Mouse (Mus musculus) CH12.LX (cell line): Measurements from ENCODE around the gene Hamp2. TPM values are rescaled to one million over a fixed set of nuclear protein-coding genes. Genes with fewer than 3 reads are reported as not detected.

ENCODE experiments used
- DNase-seq: peaks from one replicate; pipeline ENCODE4 v3.0.0-alpha.2; 2013; ENCODE audit errors: extremely low read depth
- H3K27ac ChIP-seq: 2 replicates; pipeline ENCODE4 v1.5.1; 2012; ENCODE audit warnings: low read depth, mild to moderate bottlenecking, control low read depth, moderate library complexity; ENCODE audit not compliant: insufficient read depth
- H3K27me3 ChIP-seq: replicated peaks from 2 replicates; pipeline ENCODE3; 2012; ENCODE audit warnings: inconsistent platforms
- H3K36me3 ChIP-seq, 2 experiments: replicated peaks in 1 of 2; 2 replicates each; pipeline versions ENCODE3 to v1.6.1; 2012; ENCODE audit warnings: inconsistent platforms in 1 of 2, low read length in 1 of 2, mild to moderate bottlenecking in 1 of 2, mixed read lengths in 1 of 2, moderate library complexity in 1 of 2; ENCODE audit not compliant: control insufficient read depth in 1 of 2, insufficient read depth in 1 of 2
- H3K4me1 ChIP-seq, 2 experiments: 2 replicates each; pipeline ENCODE4 v1.6.1; 2012; ENCODE audit warnings: inconsistent platforms in 1 of 2, moderate library complexity in 1 of 2; ENCODE audit not compliant: insufficient read depth in 2 of 2, control insufficient read depth in 1 of 2
- H3K4me2 ChIP-seq: 2 replicates; pipeline ENCODE4 v1.6.1; 2012; ENCODE audit warnings: low read depth, mild to moderate bottlenecking, control low read depth; ENCODE audit not compliant: poor library complexity, insufficient read depth, severe bottlenecking
- H3K4me3 ChIP-seq, 3 experiments: fragments of 150-350 bp in 1 of 3; sonication (generic) in 1 of 3; replicated peaks in 1 of 3; 2 replicates each; pipeline versions ENCODE3 to v1.5.1; 2011 to 2012; ENCODE audit warnings: low read depth in 2 of 3, low read length in 2 of 3, mild to moderate bottlenecking in 2 of 3, moderate library complexity in 2 of 3, control low read depth in 1 of 3, improper control_type of control experiment in 1 of 3, inconsistent platforms in 1 of 3, mixed read lengths in 1 of 3; ENCODE audit not compliant: poor library complexity in 1 of 3
- H3K79me2 ChIP-seq: replicated peaks from 2 replicates; pipeline ENCODE4 v1.6.1; 2012; ENCODE audit warnings: mild to moderate bottlenecking, moderate library complexity; ENCODE audit not compliant: control insufficient read depth, poor library complexity, insufficient read depth, severe bottlenecking; ENCODE audit errors: extremely low read depth
- H3K9ac ChIP-seq: 2 replicates; pipeline ENCODE4 v1.6.1; 2012; ENCODE audit warnings: low read depth, mild to moderate bottlenecking, control low read depth, moderate library complexity; ENCODE audit not compliant: insufficient read depth
- H3K9me3 ChIP-seq: replicated peaks from 2 replicates; pipeline ENCODE3; 2012; ENCODE audit warnings: low read length, inconsistent platforms, mixed read lengths
- BHLHE40 ChIP-seq: IDR thresholded peaks from 2 replicates; pipeline ENCODE4 v1.6.1; 2011; ENCODE audit warnings: mild to moderate bottlenecking, low read depth, low read length, improper control_type of control experiment
- CHD2 ChIP-seq: IDR thresholded peaks from 2 replicates; pipeline ENCODE4 v1.6.1; 2011; ENCODE audit warnings: low read length, improper control_type of control experiment
- E2F4 ChIP-seq: IDR thresholded peaks from 2 replicates; pipeline ENCODE4 v1.6.1; 2011; ENCODE audit warnings: low read depth, low read length, improper control_type of control experiment; ENCODE audit not compliant: insufficient replicate concordance
- ELF1 ChIP-seq: IDR thresholded peaks from 2 replicates; pipeline ENCODE4 v1.6.1; 2014; ENCODE audit warnings: low read depth, mild to moderate bottlenecking, inconsistent platforms, low read length, improper control_type of control experiment
- EP300 ChIP-seq: IDR thresholded peaks from 2 replicates; pipeline ENCODE4 v1.6.1; 2011; ENCODE audit warnings: low read length, improper control_type of control experiment
- GABPA ChIP-seq: IDR thresholded peaks from 2 replicates; pipeline ENCODE4 v1.6.1; 2012; ENCODE audit warnings: low read depth, low read length, improper control_type of control experiment, inconsistent platforms; ENCODE audit not compliant: insufficient replicate concordance
- HCFC1 ChIP-seq: IDR thresholded peaks from 2 replicates; pipeline ENCODE4 v1.6.1; 2012; ENCODE audit warnings: low read depth, mild to moderate bottlenecking, inconsistent platforms, low read length, improper control_type of control experiment
- JUN ChIP-seq: IDR thresholded peaks from 2 replicates; pipeline ENCODE4 v1.6.1; 2011; ENCODE audit warnings: low read depth, mild to moderate bottlenecking, low read length, improper control_type of control experiment, moderate library complexity; ENCODE audit not compliant: insufficient read depth
- KAT2A ChIP-seq: IDR thresholded peaks from 2 replicates; pipeline ENCODE4 v1.6.1; 2012; ENCODE audit warnings: low read length, improper control_type of control experiment, inconsistent platforms; ENCODE audit not compliant: insufficient replicate concordance
- MAZ ChIP-seq: IDR thresholded peaks from 2 replicates; pipeline ENCODE4 v1.6.1; 2012; ENCODE audit warnings: low read depth, mild to moderate bottlenecking, inconsistent platforms, low read length, improper control_type of control experiment, moderate library complexity
- MEF2A ChIP-seq: IDR thresholded peaks from 2 replicates; pipeline ENCODE4 v1.6.1; 2014; ENCODE audit warnings: low read depth, mild to moderate bottlenecking, inconsistent platforms, low read length, improper control_type of control experiment, borderline replicate concordance
- MXI1 ChIP-seq: IDR thresholded peaks from 2 replicates; pipeline ENCODE4 v1.6.1; 2011; ENCODE audit warnings: mild to moderate bottlenecking, low read depth, low read length, improper control_type of control experiment
- MYC ChIP-seq: IDR thresholded peaks from 2 replicates; pipeline ENCODE4 v1.6.1; 2011; ENCODE audit warnings: low read depth, mild to moderate bottlenecking, improper control_type of control experiment, low read length
- NELFE ChIP-seq: IDR thresholded peaks from 2 replicates; pipeline ENCODE4 v1.6.1; 2011; ENCODE audit warnings: low read depth, low read length, improper control_type of control experiment
- NRF1 ChIP-seq: IDR thresholded peaks from 2 replicates; pipeline ENCODE4 v1.6.1; 2014; ENCODE audit warnings: low read depth, mild to moderate bottlenecking, inconsistent platforms, low read length, improper control_type of control experiment, moderate library complexity
- PAX5 ChIP-seq: IDR thresholded peaks from 2 replicates; pipeline ENCODE4 v1.6.1; 2012; ENCODE audit warnings: low read length, inconsistent platforms, mixed read lengths
- POLR2A ChIP-seq: IDR thresholded peaks from 2 replicates; pipeline ENCODE4 v1.6.1; 2011; ENCODE audit warnings: low read depth, mild to moderate bottlenecking, improper control_type of control experiment, low read length
- POLR2AphosphoS2 ChIP-seq: IDR thresholded peaks from 2 replicates; pipeline ENCODE4 v1.6.1; 2011; ENCODE audit warnings: low read depth, low read length, improper control_type of control experiment
- RCOR1 ChIP-seq: conservative IDR thresholded peaks from 2 replicates; pipeline ENCODE4 v1.6.1; 2012; ENCODE audit warnings: low read depth, mild to moderate bottlenecking, inconsistent platforms, low read length, improper control_type of control experiment
- SIN3A ChIP-seq: IDR thresholded peaks from 2 replicates; pipeline ENCODE4 v1.6.1; 2012; ENCODE audit warnings: low read length, improper control_type of control experiment, inconsistent platforms
- UBTF ChIP-seq: IDR thresholded peaks from 2 replicates; pipeline ENCODE4 v1.6.1; 2012; ENCODE audit warnings: low read depth, mild to moderate bottlenecking, inconsistent platforms, low read length, improper control_type of control experiment, moderate library complexity
- USF2 ChIP-seq: conservative IDR thresholded peaks from 2 replicates; pipeline ENCODE4 v1.6.1; 2011; ENCODE audit warnings: low read depth, low read length, improper control_type of control experiment
- ZC3H11A ChIP-seq: IDR thresholded peaks from 2 replicates; pipeline ENCODE4 v1.6.1; 2012; ENCODE audit warnings: low read depth, mild to moderate bottlenecking, inconsistent platforms, low read length, improper control_type of control experiment
- ZKSCAN1 ChIP-seq: IDR thresholded peaks from 2 replicates; pipeline ENCODE4 v1.6.1; 2012; ENCODE audit warnings: low read depth, inconsistent platforms, low read length, improper control_type of control experiment, borderline replicate concordance
- ZMIZ1 ChIP-seq: IDR thresholded peaks from 2 replicates; pipeline ENCODE4 v1.6.1; 2012; ENCODE audit warnings: low read depth, mild to moderate bottlenecking, inconsistent platforms, low read length, improper control_type of control experiment
- ZNF384 ChIP-seq: IDR thresholded peaks from 2 replicates; pipeline ENCODE4 v1.6.1; 2012; ENCODE audit warnings: low read depth, low read length, improper control_type of control experiment, inconsistent platforms
- dilution Hi-C: fragments of 300-500 bp; cut with MboI; formaldehyde crosslinking; loops from 2 replicates; pipeline ENCODE4 v1.14.3; 2020; ENCODE audit warnings: low sequenced_read_pairs; ENCODE audit not compliant: extremely low pct_unique_long_range_greater_than_20kb, extremely low pct_ligation_motif_present
- in situ Hi-C: fragments of 300-500 bp; cut with MboI; formaldehyde crosslinking; loops from 3 replicates; pipeline ENCODE4 v1.14.3; 2019; ENCODE audit warnings: low sequenced_read_pairs, low pct_ligation_motif_present, low pct_unique_long_range_greater_than_20kb, mixed read lengths
- polyA plus RNA-seq: library from polyadenylated mRNA; unstranded; fragments of >175 nt; gene quantifications from 2 replicates; pipeline ENCODE4 v1.2.1, GENCODE M21; 2012; ENCODE audit warnings: low read depth; ENCODE audit not compliant: insufficient read length
- total RNA-seq, 2 experiments: library from RNA; depleted of rRNA; stranded (reverse); fragments of 300-350 nt in 1 of 2; fragments of >200 nt in 1 of 2; gene quantifications; 2 replicates each; pipeline ENCODE4 v1.2.3; 2012 to 2014

Gene Hamp2
- total and polyA plus RNA-seq, 3 experiments, result not detected

GRCm38 (mm10) chr7:30973251-30973500 lies 48.7 kb upstream of the Hamp2 start, which contains the start of gene Lsr:
Gene Lsr (minus strand): TSS chr7:30973464.
- H3K27me3 ChIP-seq, result no peaks in the 10 kb centered on the region
- H3K27ac ChIP-seq, result no peak within 1 kb of the TSS
- H3K9me3 ChIP-seq, result peaks cover 7% of the 10 kb centered on the region
- dilution Hi-C loops (no loop called here), in situ Hi-C loops (no loop called here)
- TF ChIP-seq UBTF, result no peak
- no peak for TF ChIP-seq ELF1
- TF ChIP-seq MYC, result no peak
- TF ChIP-seq POLR2AphosphoS2, result no peak
- no peak for TF ChIP-seq KAT2A
- no peak for TF ChIP-seq POLR2A
- no peak for TF ChIP-seq ZNF384
- TF ChIP-seq ZKSCAN1, result no peak
- TF ChIP-seq HCFC1, result no peak
- no peak for TF ChIP-seq USF2
- no peak for TF ChIP-seq SIN3A
- TF ChIP-seq MXI1, result no peak
- no peak for TF ChIP-seq E2F4
- no peak for TF ChIP-seq JUN
- H3K36me3 ChIP-seq, result no peaks in the 10 kb centered on the region
- peaks cover 0 to 4% of the 10 kb centered on the region in 2 experiments; a peak in 1 of 4 replicates for H3K4me1 ChIP-seq
- no peaks in the 10 kb centered on the region for H3K79me2 ChIP-seq
- no peak within 1 kb of the TSS for H3K9ac ChIP-seq
- peak within 1 kb of the TSS in 1 of 3 experiments; percentile 21 for H3K4me3 ChIP-seq
- DNase-seq, result no peak
- H3K4me2 ChIP-seq, result peak within 1 kb of the TSS; percentile 68

DNA sequence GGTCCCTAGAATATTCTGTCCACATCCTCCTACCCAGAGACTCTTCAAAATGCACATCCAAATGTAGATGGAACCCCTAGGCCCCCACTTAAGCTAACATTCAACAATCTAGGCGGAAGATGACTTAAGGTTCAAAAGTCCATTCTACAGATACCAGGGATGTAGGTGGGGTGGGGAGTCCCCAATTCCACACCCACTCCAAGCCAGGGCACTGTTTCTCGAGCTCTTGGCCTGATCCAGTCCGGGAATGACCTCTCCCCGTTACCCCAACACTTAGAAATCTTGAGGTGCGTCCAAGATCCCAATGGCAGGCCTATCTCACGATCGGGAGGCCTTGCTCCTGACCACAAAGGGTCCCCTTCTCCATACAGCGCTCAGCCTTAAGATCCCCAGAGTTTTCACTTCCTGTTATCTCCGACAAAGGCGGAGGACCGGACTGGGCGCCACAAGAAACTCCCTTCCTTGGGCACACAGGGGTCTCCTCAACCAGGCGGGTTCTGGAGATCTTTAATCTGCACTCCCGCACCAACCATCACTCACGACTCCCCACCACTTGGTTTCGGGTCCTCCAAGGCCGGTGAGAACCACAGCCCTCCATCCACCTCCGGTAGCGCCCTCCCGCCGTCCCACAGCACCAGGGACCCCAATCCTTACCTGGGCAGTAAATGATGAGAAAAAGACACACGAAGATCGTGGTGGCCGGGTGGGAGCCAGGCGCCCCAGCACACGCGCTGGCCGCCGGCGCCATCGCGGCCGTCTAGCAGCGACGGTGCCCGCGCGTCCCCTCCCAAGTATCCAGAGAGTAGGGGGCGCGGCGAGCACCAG lies 48.2 kb upstream of the Hamp2 start:
- dilution Hi-C loops, result no loop called here
- no peak overlapping the region for H3K27ac ChIP-seq
- H3K9me3 ChIP-seq, result peaks cover 7% of the 10 kb centered on the region
- no peak for DNase-seq
- TF ChIP-seq NRF1 (no peak), GABPA (no peak), JUN (no peak), MXI1 (no peak), UBTF (no peak), ELF1 (no peak), BHLHE40 (no peak), RCOR1 (no peak), PAX5 (no peak), MAZ (no peak), ZNF384 (no peak), NELFE (no peak), CHD2 (no peak), ZMIZ1 (no peak), EP300 (no peak), POLR2AphosphoS2 (no peak), MEF2A (no peak), ZC3H11A (no peak)
- TF ChIP-seq, all 38 proteins: peak for 0
- H3K27me3 ChIP-seq, result no peaks in the 10 kb centered on the region
- no peak overlapping the region for H3K4me3 ChIP-seq
- H3K4me1 ChIP-seq, result peaks cover 0 to 4% of the 10 kb centered on the region in 2 experiments; a peak in 1 of 4 replicates
- H3K36me3 ChIP-seq, result no peaks in the 10 kb centered on the region
- no peak overlapping the region for H3K9ac ChIP-seq
- no peak overlapping the region for H3K4me2 ChIP-seq
- in situ Hi-C loops, result no loop called here
- H3K79me2 ChIP-seq, result no peaks in the 10 kb centered on the region
